Mouse (Mus musculus) ES-E14 (cell line): Measurements from ENCODE around the gene Npcd.

Experiments
- CHD2 ChIP-seq: IDR thresholded peaks from 2 replicates; pipeline ENCODE4 v1.6.1; 2014; ENCODE audit warnings: mild to moderate bottlenecking, low read depth, low read length, inconsistent platforms
- HCFC1 ChIP-seq: IDR thresholded peaks from 2 replicates; pipeline ENCODE4 v1.6.1; 2012; ENCODE audit warnings: low read length, inconsistent platforms, borderline replicate concordance; ENCODE audit not compliant: insufficient read depth
- MAFK ChIP-seq: IDR thresholded peaks from 2 replicates; pipeline ENCODE4 v1.6.1; 2014; ENCODE audit warnings: mild to moderate bottlenecking, low read depth, low read length, inconsistent platforms; ENCODE audit not compliant: insufficient read depth
- ZC3H11A ChIP-seq: IDR thresholded peaks from 2 replicates; pipeline ENCODE4 v1.6.1; 2012; ENCODE audit warnings: low read depth, mild to moderate bottlenecking, inconsistent platforms, low read length, borderline replicate concordance
- ZNF384 ChIP-seq: IDR thresholded peaks from 2 replicates; pipeline ENCODE4 v1.6.1; 2012; ENCODE audit warnings: low read depth, low read length, inconsistent platforms

- no peak for TF ChIP-seq HCFC1
- TF ChIP-seq MAFK: no peak
- no peak for TF ChIP-seq ZNF384
- TF ChIP-seq CHD2: no peak
- TF ChIP-seq ZC3H11A: no peak
Observed at GRCm38 (mm10) chr15:79828366-79829035, 5.5 kb downstream of the Npcd start.
